Mouse (Mus musculus) c-Kit-negative CD71-positive TER-119-positive erythroid progenitor cells, embryonic 14.5 days (primary cell): ENCODE data around the gene Col2a1.

Source experiments
- DNase-seq: peaks from one replicate; pipeline ENCODE4 v3.0.0-alpha.2; 2013; ENCODE audit warnings: low read depth, low spot score

Col2a1 gene

GRCm38 (mm10) chr15:97927018-97927417 lies 77.5 kb downstream of the Col2a1 start:
- no peak for DNase-seq
